Mouse (Mus musculus) heart, postnatal 0 days (tissue): ENCODE data around the gene Traf6.

ENCODE experiments used
- CTCF ChIP-seq: IDR thresholded peaks from 2 replicates; pipeline ENCODE4 v1.5.1; 2016; ENCODE audit warnings: antibody characterized with exemption, control low read depth, low read depth
- EP300 ChIP-seq: IDR thresholded peaks from 2 replicates; pipeline ENCODE4 v1.6.1; 2016; ENCODE audit warnings: antibody characterized with exemption, low read depth

- no peak for TF ChIP-seq CTCF
- no peak for TF ChIP-seq EP300
Measured at GRCm38 (mm10) chr2:101717162-101717561, 38.9 kb downstream of the Traf6 start.
